Mouse (Mus musculus) ES-E14 (cell line): ENCODE data around the gene Clmn.

Experiments used
- HCFC1 ChIP-seq: IDR thresholded peaks from 2 replicates; pipeline ENCODE4 v1.6.1; 2012; ENCODE audit warnings: low read length, inconsistent platforms, borderline replicate concordance; ENCODE audit not compliant: insufficient read depth
- MAFK ChIP-seq: IDR thresholded peaks from 2 replicates; pipeline ENCODE4 v1.6.1; 2014; ENCODE audit warnings: mild to moderate bottlenecking, low read depth, low read length, inconsistent platforms; ENCODE audit not compliant: insufficient read depth

- no peak for TF ChIP-seq MAFK
- TF ChIP-seq HCFC1, result no peak
Measured at GRCm38 (mm10) chr12:104844279-104844678, 20.6 kb downstream of the Clmn start.
